Mouse (Mus musculus): ENCODE data around the gene Ptpra.

GRCm38 (mm10) chr2:130421781-130422620 lies 28.1 kb upstream of the Ptpra start:
- no peak for TF ChIP-seq CTCF (IDR thresholded peaks at IDR 0.05)
- TF ChIP-seq EP300 (IDR thresholded peaks at IDR 0.05; ENCODE audit: insufficient read depth, low read depth, low read length): no peak
- TF ChIP-seq POLR2A (IDR thresholded peaks at IDR 0.05; ENCODE audit: insufficient read depth, low read depth, low read length): no peak
